Mouse (Mus musculus) CH12.LX (cell line): ENCODE results near the gene Hist1h2bf. TPM values are rescaled to one million over a fixed set of nuclear protein-coding genes. Genes with fewer than 3 reads are reported as not detected.

Experiments used
- DNase-seq: peaks from one replicate; pipeline ENCODE4 v3.0.0-alpha.2; 2013; ENCODE audit errors: extremely low read depth
- H3K27ac ChIP-seq: 2 replicates; pipeline ENCODE4 v1.5.1; 2012; ENCODE audit warnings: low read depth, mild to moderate bottlenecking, control low read depth, moderate library complexity; ENCODE audit not compliant: insufficient read depth
- H3K27me3 ChIP-seq: replicated peaks from 2 replicates; pipeline ENCODE3; 2012; ENCODE audit warnings: inconsistent platforms
- H3K36me3 ChIP-seq, 2 experiments: replicated peaks in 1 of 2; 2 replicates each; pipeline versions ENCODE3 to v1.6.1; 2012; ENCODE audit warnings: inconsistent platforms in 1 of 2, low read length in 1 of 2, mild to moderate bottlenecking in 1 of 2, mixed read lengths in 1 of 2, moderate library complexity in 1 of 2; ENCODE audit not compliant: control insufficient read depth in 1 of 2, insufficient read depth in 1 of 2
- H3K4me1 ChIP-seq, 2 experiments: 2 replicates each; pipeline ENCODE4 v1.6.1; 2012; ENCODE audit warnings: inconsistent platforms in 1 of 2, moderate library complexity in 1 of 2; ENCODE audit not compliant: insufficient read depth in 2 of 2, control insufficient read depth in 1 of 2
- H3K4me2 ChIP-seq: 2 replicates; pipeline ENCODE4 v1.6.1; 2012; ENCODE audit warnings: low read depth, mild to moderate bottlenecking, control low read depth; ENCODE audit not compliant: poor library complexity, insufficient read depth, severe bottlenecking
- H3K4me3 ChIP-seq, 3 experiments: fragments of 150-350 bp in 1 of 3; sonication (generic) in 1 of 3; replicated peaks in 1 of 3; 2 replicates each; pipeline versions ENCODE3 to v1.5.1; 2011 to 2012; ENCODE audit warnings: low read depth in 2 of 3, low read length in 2 of 3, mild to moderate bottlenecking in 2 of 3, moderate library complexity in 2 of 3, control low read depth in 1 of 3, improper control_type of control experiment in 1 of 3, inconsistent platforms in 1 of 3, mixed read lengths in 1 of 3; ENCODE audit not compliant: poor library complexity in 1 of 3
- H3K79me2 ChIP-seq: replicated peaks from 2 replicates; pipeline ENCODE4 v1.6.1; 2012; ENCODE audit warnings: mild to moderate bottlenecking, moderate library complexity; ENCODE audit not compliant: control insufficient read depth, poor library complexity, insufficient read depth, severe bottlenecking; ENCODE audit errors: extremely low read depth
- H3K9ac ChIP-seq: 2 replicates; pipeline ENCODE4 v1.6.1; 2012; ENCODE audit warnings: low read depth, mild to moderate bottlenecking, control low read depth, moderate library complexity; ENCODE audit not compliant: insufficient read depth
- H3K9me3 ChIP-seq: replicated peaks from 2 replicates; pipeline ENCODE3; 2012; ENCODE audit warnings: low read length, inconsistent platforms, mixed read lengths
- CHD2 ChIP-seq: IDR thresholded peaks from 2 replicates; pipeline ENCODE4 v1.6.1; 2011; ENCODE audit warnings: low read length, improper control_type of control experiment
- ELF1 ChIP-seq: IDR thresholded peaks from 2 replicates; pipeline ENCODE4 v1.6.1; 2014; ENCODE audit warnings: low read depth, mild to moderate bottlenecking, inconsistent platforms, low read length, improper control_type of control experiment
- EP300 ChIP-seq: IDR thresholded peaks from 2 replicates; pipeline ENCODE4 v1.6.1; 2011; ENCODE audit warnings: low read length, improper control_type of control experiment
- IRF4 ChIP-seq: IDR thresholded peaks from 2 replicates; pipeline ENCODE4 v1.6.1; 2014; ENCODE audit warnings: low read depth, mild to moderate bottlenecking, inconsistent platforms, low read length, improper control_type of control experiment
- JUN ChIP-seq: IDR thresholded peaks from 2 replicates; pipeline ENCODE4 v1.6.1; 2011; ENCODE audit warnings: low read depth, mild to moderate bottlenecking, low read length, improper control_type of control experiment, moderate library complexity; ENCODE audit not compliant: insufficient read depth
- JUND ChIP-seq: conservative IDR thresholded peaks from 2 replicates; pipeline ENCODE4 v1.6.1; 2011; ENCODE audit warnings: low read depth, low read length, improper control_type of control experiment
- MAX ChIP-seq: IDR thresholded peaks from 2 replicates; pipeline ENCODE4 v1.6.1; 2011; ENCODE audit warnings: low read length, improper control_type of control experiment
- MAZ ChIP-seq: IDR thresholded peaks from 2 replicates; pipeline ENCODE4 v1.6.1; 2012; ENCODE audit warnings: low read depth, mild to moderate bottlenecking, inconsistent platforms, low read length, improper control_type of control experiment, moderate library complexity
- MEF2A ChIP-seq: IDR thresholded peaks from 2 replicates; pipeline ENCODE4 v1.6.1; 2014; ENCODE audit warnings: low read depth, mild to moderate bottlenecking, inconsistent platforms, low read length, improper control_type of control experiment, borderline replicate concordance
- MXI1 ChIP-seq: IDR thresholded peaks from 2 replicates; pipeline ENCODE4 v1.6.1; 2011; ENCODE audit warnings: mild to moderate bottlenecking, low read depth, low read length, improper control_type of control experiment
- MYC ChIP-seq: IDR thresholded peaks from 2 replicates; pipeline ENCODE4 v1.6.1; 2011; ENCODE audit warnings: low read depth, mild to moderate bottlenecking, improper control_type of control experiment, low read length
- NELFE ChIP-seq: IDR thresholded peaks from 2 replicates; pipeline ENCODE4 v1.6.1; 2011; ENCODE audit warnings: low read depth, low read length, improper control_type of control experiment
- RAD21 ChIP-seq: IDR thresholded peaks from 2 replicates; pipeline ENCODE4 v1.6.1; 2011; ENCODE audit warnings: low read depth, mild to moderate bottlenecking, low read length, improper control_type of control experiment, moderate library complexity
- TBP ChIP-seq: conservative IDR thresholded peaks from 2 replicates; pipeline ENCODE4 v1.6.1; 2011; ENCODE audit warnings: low read depth, low read length, improper control_type of control experiment
- USF1 ChIP-seq: IDR thresholded peaks from 2 replicates; pipeline ENCODE4 v1.6.1; 2014; ENCODE audit warnings: low read depth, mild to moderate bottlenecking, inconsistent platforms, low read length, improper control_type of control experiment
- ZNF384 ChIP-seq: IDR thresholded peaks from 2 replicates; pipeline ENCODE4 v1.6.1; 2012; ENCODE audit warnings: low read depth, low read length, improper control_type of control experiment, inconsistent platforms
- dilution Hi-C: fragments of 300-500 bp; cut with MboI; formaldehyde crosslinking; loops from 2 replicates; pipeline ENCODE4 v1.14.3; 2020; ENCODE audit warnings: low sequenced_read_pairs; ENCODE audit not compliant: extremely low pct_unique_long_range_greater_than_20kb, extremely low pct_ligation_motif_present
- in situ Hi-C: fragments of 300-500 bp; cut with MboI; formaldehyde crosslinking; loops from 3 replicates; pipeline ENCODE4 v1.14.3; 2019; ENCODE audit warnings: low sequenced_read_pairs, low pct_ligation_motif_present, low pct_unique_long_range_greater_than_20kb, mixed read lengths
- polyA plus RNA-seq: library from polyadenylated mRNA; unstranded; fragments of >175 nt; gene quantifications from 2 replicates; pipeline ENCODE4 v1.2.1, GENCODE M21; 2012; ENCODE audit warnings: low read depth; ENCODE audit not compliant: insufficient read length
- total RNA-seq, 2 experiments: library from RNA; depleted of rRNA; stranded (reverse); fragments of 300-350 nt in 1 of 2; fragments of >200 nt in 1 of 2; gene quantifications; 2 replicates each; pipeline ENCODE4 v1.2.3; 2012 to 2014

Gene Hist1h2bf
- total and polyA plus RNA-seq, 3 experiments, result 1.7 to 1,243 (median 50.8) TPM

GRCm38 (mm10) chr13:23554925-23555838 lies 18.8 kb downstream of the Hist1h2bf start (continued):
- TF ChIP-seq TBP, result peak; percentile 99
- TF ChIP-seq, all 38 proteins: peak for 22

- no peaks in the 10 kb centered on the region for H3K79me2 ChIP-seq
- no peak overlapping the region for H3K4me3 ChIP-seq
- in situ Hi-C loops (loop anchor here (25.0 kb wide), 1 partner anchor 1817 kb away; the partner anchor contains the start of gene Hist1h4j), dilution Hi-C loops (no loop called here)
- DNase-seq, result no peak
- TF ChIP-seq MXI1 (no peak), IRF4 (no peak), MAX (no peak), EP300 (no peak), MAZ (no peak), ZNF384 (no peak), MYC (no peak), CHD2 (no peak), MEF2A (no peak), RAD21 (no peak), NELFE (no peak), ELF1 (no peak), USF1 (no peak)
- H3K4me1 ChIP-seq, result peaks cover 4 to 28% of the 10 kb centered on the region in 2 experiments; a peak in 3 of 4 replicates
- no peaks in the 10 kb centered on the region for H3K9me3 ChIP-seq
- H3K27ac ChIP-seq, result peak overlapping the region; percentile 52; the same call in 1 of the 2 replicates
- peak overlapping the region; percentile 73 for H3K9ac ChIP-seq
- no peaks in the 10 kb centered on the region for H3K36me3 ChIP-seq
- H3K27me3 ChIP-seq, result no peaks in the 10 kb centered on the region
- peak overlapping the region; percentile 65 for H3K4me2 ChIP-seq
Observed at GRCm38 (mm10) chr13:23554393-23554792, 19.6 kb downstream of the Hist1h2bf start.

GRCm38 (mm10) chr13:23552962-23553361 lies 21.0 kb downstream of the Hist1h2bf start, which contains the start of gene Hist1h1d:
TSS of gene Hist1h1d (plus strand) at chr13:23553262.
- no peak for TF ChIP-seq JUN
- no peak for TF ChIP-seq JUND
- in situ Hi-C loops, result loop anchor here (25.0 kb wide), 1 partner anchor 1816 kb away; the partner anchor contains the start of gene Hist1h4j
- no peaks in the 10 kb centered on the region for H3K27me3 ChIP-seq
- no peak for DNase-seq
- peak within 1 kb of the TSS; percentile 75 for H3K27ac ChIP-seq
- H3K4me3 ChIP-seq, result no peak within 1 kb of the TSS
- H3K9me3 ChIP-seq, result no peaks in the 10 kb centered on the region
- no peaks in the 10 kb centered on the region for H3K79me2 ChIP-seq
- peaks cover 4 to 28% of the 10 kb centered on the region in 2 experiments; a peak in 3 of 4 replicates for H3K4me1 ChIP-seq
- no peaks in the 10 kb centered on the region for H3K36me3 ChIP-seq
- H3K9ac ChIP-seq, result peak within 1 kb of the TSS; percentile 65; the same call in 1 of the 2 replicates
- H3K4me2 ChIP-seq, result peak within 1 kb of the TSS; percentile 22; the same call in 1 of the 2 replicates
- dilution Hi-C loops, result no loop called here
